Mouse (Mus musculus): ENCODE data around the gene Tspan12.
"Not testable (repeated sequence)": the region's sequence is repeated elsewhere in the genome, so short reads cannot be mapped to it uniquely, and the experiment has no call there.

Tspan12 gene

GRCm38 (mm10) chr6:21852344-21852785, at the start of gene Tspan12:
TSS of gene Tspan12 (minus strand) at chr6:21852515.
- in situ Hi-C loops (cut with MboI, MseI) = no loop called here

- in situ Hi-C loops (cut with MboI, MseI) = no loop called here
Measured at GRCm38 (mm10) chr6:21894451-21894850, 42.1 kb upstream of the Tspan12 start.

GRCm38 (mm10) chr6:21889101-21889500, 36.8 kb upstream of the Tspan12 start:
- in situ Hi-C loops (cut with MboI, MseI) = no loop called here

- in situ Hi-C loops (cut with MboI, MseI) = not testable (repeated sequence)
Measured at GRCm38 (mm10) chr6:21887971-21888370, 35.7 kb upstream of the Tspan12 start.

GRCm38 (mm10) chr6:21879496-21879895, 27.2 kb upstream of the Tspan12 start:
- in situ Hi-C loops (cut with MboI, MseI) = no loop called here

GRCm38 (mm10) chr6:21867310-21867709, 15.0 kb upstream of the Tspan12 start:
- in situ Hi-C loops (cut with MboI, MseI) = no loop called here

GRCm38 (mm10) chr6:21864179-21864578, 11.9 kb upstream of the Tspan12 start:
- in situ Hi-C loops (cut with MboI, MseI) = no loop called here

- in situ Hi-C loops (cut with MboI, MseI) = no loop called here
Measured at GRCm38 (mm10) chr6:21863561-21863960, 11.2 kb upstream of the Tspan12 start.

GRCm38 (mm10) chr6:21861316-21861715, 9.0 kb upstream of the Tspan12 start:
- in situ Hi-C loops (cut with MboI, MseI) = no loop called here

- in situ Hi-C loops (cut with MboI, MseI) = no loop called here
Measured at GRCm38 (mm10) chr6:21857843-21858242, 5.5 kb upstream of the Tspan12 start.

GRCm38 (mm10) chr6:21855921-21856320, 3.6 kb upstream of the Tspan12 start:
- in situ Hi-C loops (cut with MboI, MseI) = no loop called here

- in situ Hi-C loops (cut with MboI, MseI) = no loop called here
Measured at GRCm38 (mm10) chr6:21853342-21853741, 1.0 kb upstream of the Tspan12 start.

GRCm38 (mm10) chr6:21851596-21852343, 545 bp downstream of the Tspan12 start:
- in situ Hi-C loops (cut with MboI, MseI) = no loop called here

- in situ Hi-C loops (cut with MboI, MseI) = no loop called here
Measured at GRCm38 (mm10) chr6:21851346-21851595, 1.0 kb downstream of the Tspan12 start.

- in situ Hi-C loops (cut with MboI, MseI) = no loop called here
Measured at GRCm38 (mm10) chr6:21850526-21851345, 1.6 kb downstream of the Tspan12 start.

- in situ Hi-C loops (cut with MboI, MseI) = no loop called here
Measured at GRCm38 (mm10) chr6:21848808-21849207, 3.5 kb downstream of the Tspan12 start.

GRCm38 (mm10) chr6:21839976-21840775, 12.1 kb downstream of the Tspan12 start:
- in situ Hi-C loops (cut with MboI, MseI) = no loop called here

- in situ Hi-C loops (cut with MboI, MseI) = no loop called here
Measured at GRCm38 (mm10) chr6:21839244-21839814, 13.0 kb downstream of the Tspan12 start.

GRCm38 (mm10) chr6:21833531-21833930, 18.8 kb downstream of the Tspan12 start:
- in situ Hi-C loops (cut with MboI, MseI) = no loop called here

- in situ Hi-C loops (cut with MboI, MseI) = no loop called here
Measured at GRCm38 (mm10) chr6:21831871-21832270, 20.4 kb downstream of the Tspan12 start.

GRCm38 (mm10) chr6:21830931-21831330, 21.4 kb downstream of the Tspan12 start:
- in situ Hi-C loops (cut with MboI, MseI) = no loop called here

GRCm38 (mm10) chr6:21829930-21830329, 22.4 kb downstream of the Tspan12 start:
- in situ Hi-C loops (cut with MboI, MseI) = no loop called here
